Mouse (Mus musculus): ENCODE data around the gene Stx19. TPM values are rescaled to one million over a fixed set of nuclear protein-coding genes. Genes with fewer than 3 reads are reported as not detected.

Stx19 gene
- polyA plus RNA-seq, 1 experiment from 2014 or later = 0.14 TPM

Small RNA genes lying within 50 kb of the gene (microRNA-seq; reads per million reads assigned to microRNA genes)
- not detected for gene Gm25986

Other genes starting within 250 kb of the Stx19 start
- gene Nsun3, start 27.9 kb upstream of the Stx19 start, polyA plus RNA-seq (2015; fragmentation: Nextera tagmentation; extraction: Ambion mirVana) = 3.3 and 4.6 TPM in 2 replicates
- 3.0 and 4.1 TPM in 2 replicates for gene Arl13b, start 32.4 kb downstream of the Stx19 start, polyA plus RNA-seq (2015; fragmentation: Nextera tagmentation; extraction: Ambion mirVana)
- 11.4 and 12.1 TPM in 2 replicates for gene Pros1, start 39.6 kb downstream of the Stx19 start, polyA plus RNA-seq (2015; fragmentation: Nextera tagmentation; extraction: Ambion mirVana)

All from liver, embryonic 15.5 days (tissue).